Mouse (Mus musculus): ENCODE measurements around the gene Kdm2b. TPM values are rescaled to one million over a fixed set of nuclear protein-coding genes. Genes with fewer than 3 reads are reported as not detected.

Gene Kdm2b
- polyA plus RNA-seq, 1 experiment from 2014 or later: 31.7 TPM

DNA sequence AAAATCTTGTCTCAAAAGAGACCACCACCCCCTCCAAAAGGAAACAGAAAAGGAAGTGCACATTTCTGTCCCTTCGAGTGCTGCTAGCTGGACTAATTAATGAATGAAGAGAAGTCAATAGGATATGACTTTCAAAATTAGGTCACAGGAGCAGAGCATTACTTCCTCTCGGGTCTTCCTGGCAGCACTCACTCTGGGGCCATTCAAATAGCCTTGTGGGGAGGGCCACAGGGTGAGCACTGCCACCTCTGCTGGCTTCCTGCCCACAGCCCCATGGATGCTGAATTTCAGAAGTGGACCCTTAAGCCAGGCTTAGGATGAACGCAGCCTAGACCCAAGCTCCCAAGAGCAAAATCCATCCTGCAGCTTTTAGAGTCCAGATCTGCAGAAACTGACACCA is 33.6 kb downstream of the Kdm2b start:
- Histone ChIP-seq H3K27me3 (replicated peaks; ENCODE audit: control insufficient read depth, insufficient read depth, low read length) (peaks cover 35% of the 10 kb centered on the region), H3K9me3 (ENCODE audit: control insufficient read depth, low read length) (no peaks in the 10 kb centered on the region), H3K4me2 (ENCODE audit: low read length) (no peak overlapping the region), H3K9ac (ENCODE audit: low read length) (no peak overlapping the region), H3K4me1 (replicated peaks; ENCODE audit: control insufficient read depth, insufficient read depth, low read length) (peaks cover 13% of the 10 kb centered on the region), H3K27ac (ENCODE audit: low read depth) (no peak overlapping the region), H3K4me3 (ENCODE audit: low read depth, low read length) (no peak overlapping the region), H3K36me3 (ENCODE audit: control insufficient read depth, insufficient read depth, low read length) (no peaks in the 10 kb centered on the region)
- DNase-seq (ENCODE audit: low spot score): no peak
- 68% methylated on average over 3 of the region's 3 CpGs for WGBS
- no peak for ATAC-seq (replicated peaks; ENCODE audit: low FRiP score, low TSS enrichment, low read depth)

DNA sequence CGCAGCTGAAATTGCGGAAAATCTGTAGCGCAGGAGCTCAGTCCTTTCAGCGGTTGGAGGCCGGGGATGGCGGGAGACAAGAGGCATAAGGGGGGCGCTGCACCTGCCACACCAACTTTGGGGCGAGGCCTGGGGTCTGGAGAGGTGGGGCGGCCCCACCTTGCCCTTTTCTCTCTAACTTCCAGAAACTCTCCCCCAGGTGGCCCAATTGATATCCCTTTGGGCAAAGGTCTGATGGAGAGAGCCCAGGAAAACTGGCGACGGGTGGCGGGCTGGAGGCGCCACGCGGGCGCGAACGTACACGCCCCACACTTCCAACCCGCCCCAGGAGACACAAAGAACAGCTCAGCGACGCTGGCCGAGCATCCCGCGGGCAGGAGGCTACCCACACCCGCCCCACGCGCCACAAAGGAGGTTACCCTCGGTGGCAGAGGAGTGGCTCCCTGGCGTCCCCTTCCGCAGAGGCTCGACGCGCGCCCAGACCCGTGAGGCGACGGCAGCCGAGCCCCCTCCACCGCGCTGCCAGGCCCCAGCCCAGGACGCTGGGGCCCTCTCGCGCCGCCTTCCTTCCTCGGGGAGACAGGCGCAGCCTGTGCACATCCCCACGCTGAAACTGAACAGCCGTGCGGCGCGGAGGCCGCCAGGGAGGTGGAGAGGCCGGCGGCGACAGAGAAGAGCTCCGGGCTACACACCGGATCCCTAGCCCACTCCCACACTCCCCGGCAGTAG is 37.5 kb downstream of the Kdm2b start:
- peaks cover 44% of the 10 kb centered on the region for H3K27me3 ChIP-seq (replicated peaks; ENCODE audit: control insufficient read depth, insufficient read depth, low read length)
- H3K4me2 ChIP-seq (ENCODE audit: low read length): peak overlapping the region; percentile 84
- H3K4me3 ChIP-seq (ENCODE audit: low read depth, low read length): peak overlapping the region; percentile 38
- H3K36me3 ChIP-seq (ENCODE audit: control insufficient read depth, insufficient read depth, low read length): no peaks in the 10 kb centered on the region
- DNase-seq (ENCODE audit: low spot score) (no peak), ATAC-seq (replicated peaks; ENCODE audit: low FRiP score, low TSS enrichment, low read depth) (peak; percentile 30; the same call in 1 of the 2 replicates)
- H3K4me1 ChIP-seq (replicated peaks; ENCODE audit: control insufficient read depth, insufficient read depth, low read length): peaks cover 18% of the 10 kb centered on the region
- 6% methylated on average over 54 of the region's 59 CpGs for WGBS
- peak overlapping the region; percentile 39 for H3K9ac ChIP-seq (ENCODE audit: low read length)
- H3K27ac ChIP-seq (ENCODE audit: low read depth): no peak overlapping the region
- no peaks in the 10 kb centered on the region for H3K9me3 ChIP-seq (ENCODE audit: control insufficient read depth, low read length)

DNA sequence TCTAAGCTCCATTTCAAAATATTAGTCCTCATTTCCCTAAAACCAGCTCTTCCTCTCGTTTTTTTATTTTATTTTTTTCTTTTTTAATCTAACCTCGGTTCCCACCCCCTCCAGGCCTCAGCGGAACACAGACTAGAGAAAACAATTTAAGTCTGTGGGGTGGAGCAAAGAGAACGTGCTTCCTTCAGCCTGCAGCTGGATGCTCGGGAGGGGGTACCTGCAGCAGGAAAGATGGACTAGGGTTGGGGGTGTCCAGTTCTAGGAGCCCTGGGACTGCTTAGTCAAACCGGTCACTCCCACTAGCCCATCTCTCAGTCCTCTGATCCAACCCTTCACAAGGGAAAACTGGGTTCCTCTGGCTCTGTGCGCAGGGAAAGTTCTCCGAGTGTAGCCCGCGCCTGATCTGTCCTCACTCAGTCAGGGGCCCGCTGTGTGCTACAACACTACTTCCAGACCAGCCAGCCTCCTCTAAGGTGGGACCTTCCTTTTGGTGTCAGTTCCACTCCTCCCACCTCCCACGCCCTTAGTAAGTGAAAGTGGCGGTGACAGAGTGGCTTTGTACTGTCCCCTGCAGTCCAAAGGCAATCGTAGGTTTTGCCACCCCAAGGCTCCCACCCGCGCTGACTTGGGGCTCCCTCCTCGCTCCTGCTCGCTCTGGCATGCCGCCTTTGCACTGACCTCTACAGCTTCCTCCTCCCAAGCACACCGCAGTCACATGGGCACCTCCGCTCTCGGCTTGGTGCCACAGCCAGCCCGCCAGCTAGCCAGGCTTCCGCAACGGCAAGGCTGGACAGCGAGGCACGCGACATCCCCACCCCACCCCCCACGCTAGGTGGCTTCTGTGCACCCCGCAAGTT is 38.3 kb downstream of the Kdm2b start:
- Histone ChIP-seq H3K9ac (ENCODE audit: low read length) (peak overlapping the region; percentile 29; the same call in 1 of the 2 replicates), H3K36me3 (ENCODE audit: control insufficient read depth, insufficient read depth, low read length) (no peaks in the 10 kb centered on the region), H3K4me1 (replicated peaks; ENCODE audit: control insufficient read depth, insufficient read depth, low read length) (peaks cover 18% of the 10 kb centered on the region), H3K4me3 (ENCODE audit: low read depth, low read length) (peak overlapping the region; percentile 38), H3K27me3 (replicated peaks; ENCODE audit: control insufficient read depth, insufficient read depth, low read length) (peaks cover 44% of the 10 kb centered on the region), H3K4me2 (ENCODE audit: low read length) (peak overlapping the region; percentile 84), H3K9me3 (ENCODE audit: control insufficient read depth, low read length) (no peaks in the 10 kb centered on the region), H3K27ac (ENCODE audit: low read depth) (no peak overlapping the region)
- WGBS: 8% methylated on average over 30 of the region's 30 CpGs
- peak; percentile 72 for DNase-seq (ENCODE audit: low spot score)
- ATAC-seq (replicated peaks; ENCODE audit: low FRiP score, low TSS enrichment, low read depth): peak; percentile 39; the same call in 1 of the 2 replicates

DNA sequence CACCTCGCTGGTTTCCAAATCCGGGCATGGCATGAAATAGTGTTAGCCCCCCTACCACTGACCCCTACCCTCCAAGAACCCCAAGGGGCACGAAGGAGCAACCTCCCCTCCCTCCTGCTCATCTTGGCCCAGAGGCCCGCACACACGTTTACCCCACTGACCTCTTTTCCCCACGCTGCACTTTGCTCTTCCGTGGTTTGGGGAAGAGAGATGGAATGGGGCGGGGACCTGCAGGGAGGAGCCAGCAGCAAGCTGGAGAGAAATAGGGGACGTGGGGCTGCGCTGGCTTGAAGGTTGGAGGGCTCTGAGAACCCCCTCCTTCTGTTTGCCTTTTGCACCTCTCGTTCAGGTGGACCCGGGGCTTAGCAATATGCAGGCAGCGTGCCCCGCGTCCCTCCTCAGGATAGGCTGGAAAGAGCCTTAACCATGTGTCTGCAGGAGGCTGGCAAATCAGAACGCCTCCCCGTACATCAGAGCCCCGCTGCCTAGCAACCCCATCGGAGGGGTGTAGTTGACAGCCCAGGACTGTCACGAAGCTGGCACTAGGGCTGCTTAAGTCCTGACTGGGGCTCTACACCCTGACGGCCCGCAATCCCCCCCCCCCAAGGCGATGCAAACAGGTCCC is 39.2 kb downstream of the Kdm2b start:
- Histone ChIP-seq H3K4me3 (ENCODE audit: low read depth, low read length) (peak overlapping the region; percentile 38; the same call in 1 of the 2 replicates), H3K4me1 (replicated peaks; ENCODE audit: control insufficient read depth, insufficient read depth, low read length) (peaks cover 18% of the 10 kb centered on the region), H3K27ac (ENCODE audit: low read depth) (no peak overlapping the region), H3K9me3 (ENCODE audit: control insufficient read depth, low read length) (no peaks in the 10 kb centered on the region), H3K9ac (ENCODE audit: low read length) (no peak overlapping the region), H3K27me3 (replicated peaks; ENCODE audit: control insufficient read depth, insufficient read depth, low read length) (peaks cover 44% of the 10 kb centered on the region), H3K36me3 (ENCODE audit: control insufficient read depth, insufficient read depth, low read length) (no peaks in the 10 kb centered on the region), H3K4me2 (ENCODE audit: low read length) (peak overlapping the region; percentile 84)
- peak; percentile 52; the same call in 1 of the 2 replicates for ATAC-seq (replicated peaks; ENCODE audit: low FRiP score, low TSS enrichment, low read depth)
- no peak for DNase-seq (ENCODE audit: low spot score)
- 23% methylated on average over 23 of the region's 23 CpGs for WGBS

DNA sequence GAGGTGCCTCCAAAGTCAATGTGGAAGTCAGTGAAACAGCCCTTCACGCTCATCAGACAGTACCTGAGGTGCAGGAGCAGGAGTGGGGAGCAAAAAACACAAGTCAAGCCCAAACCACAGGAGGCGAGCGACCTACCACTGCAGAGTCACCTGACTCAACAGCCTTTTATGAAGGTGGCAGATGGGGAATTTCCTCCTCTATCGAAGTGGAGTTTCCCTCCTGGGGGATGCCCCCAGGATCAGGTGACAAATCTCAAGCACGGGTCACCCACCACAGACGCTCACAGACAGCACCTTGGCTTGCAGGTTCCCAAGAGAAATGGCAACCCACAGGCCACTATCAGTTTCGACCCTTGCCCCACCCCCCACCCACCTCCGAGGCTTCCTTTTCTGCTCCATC is 40.5 kb downstream of the Kdm2b start:
- Histone ChIP-seq H3K27ac (ENCODE audit: low read depth) (no peak overlapping the region), H3K9ac (ENCODE audit: low read length) (no peak overlapping the region), H3K27me3 (replicated peaks; ENCODE audit: control insufficient read depth, insufficient read depth, low read length) (peaks cover 39% of the 10 kb centered on the region), H3K4me1 (replicated peaks; ENCODE audit: control insufficient read depth, insufficient read depth, low read length) (peaks cover 18% of the 10 kb centered on the region), H3K4me3 (ENCODE audit: low read depth, low read length) (no peak overlapping the region), H3K4me2 (ENCODE audit: low read length) (no peak overlapping the region), H3K9me3 (ENCODE audit: control insufficient read depth, low read length) (no peaks in the 10 kb centered on the region), H3K36me3 (ENCODE audit: control insufficient read depth, insufficient read depth, low read length) (no peaks in the 10 kb centered on the region)
- DNase-seq (ENCODE audit: low spot score) (no peak), ATAC-seq (replicated peaks; ENCODE audit: low FRiP score, low TSS enrichment, low read depth) (no peak)
- 80% methylated on average over 8 of the region's 8 CpGs for WGBS

DNA sequence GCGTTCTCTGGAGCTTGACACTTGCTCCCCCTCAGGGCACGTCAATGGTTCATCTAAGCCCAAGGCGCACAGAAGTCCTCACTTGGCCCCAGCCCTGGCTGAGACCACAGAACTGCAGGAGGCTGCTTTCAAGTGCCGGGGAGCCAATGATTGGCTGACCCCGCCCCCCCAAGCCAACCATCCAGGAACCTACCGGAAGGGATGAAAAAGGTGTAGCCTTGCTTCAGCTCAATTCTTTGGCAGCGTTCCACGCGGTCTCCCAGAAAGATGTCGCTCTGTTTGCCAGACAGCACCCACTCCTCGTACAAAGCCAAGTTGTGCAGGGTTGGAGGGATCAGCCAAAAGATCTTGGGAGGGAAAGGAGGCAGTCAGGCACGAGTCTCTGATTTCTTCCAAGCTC is 42.1 kb downstream of the Kdm2b start:
- Histone ChIP-seq H3K36me3 (ENCODE audit: control insufficient read depth, insufficient read depth, low read length) (no peaks in the 10 kb centered on the region), H3K4me2 (ENCODE audit: low read length) (no peak overlapping the region), H3K9me3 (ENCODE audit: control insufficient read depth, low read length) (no peaks in the 10 kb centered on the region), H3K9ac (ENCODE audit: low read length) (no peak overlapping the region), H3K4me1 (replicated peaks; ENCODE audit: control insufficient read depth, insufficient read depth, low read length) (peaks cover 18% of the 10 kb centered on the region), H3K4me3 (ENCODE audit: low read depth, low read length) (no peak overlapping the region), H3K27me3 (replicated peaks; ENCODE audit: control insufficient read depth, insufficient read depth, low read length) (peaks cover 24% of the 10 kb centered on the region), H3K27ac (ENCODE audit: low read depth) (no peak overlapping the region)
- WGBS: 82% methylated on average over 12 of the region's 12 CpGs
- ATAC-seq (replicated peaks; ENCODE audit: low FRiP score, low TSS enrichment, low read depth): no peak
- no peak for DNase-seq (ENCODE audit: low spot score)

DNA sequence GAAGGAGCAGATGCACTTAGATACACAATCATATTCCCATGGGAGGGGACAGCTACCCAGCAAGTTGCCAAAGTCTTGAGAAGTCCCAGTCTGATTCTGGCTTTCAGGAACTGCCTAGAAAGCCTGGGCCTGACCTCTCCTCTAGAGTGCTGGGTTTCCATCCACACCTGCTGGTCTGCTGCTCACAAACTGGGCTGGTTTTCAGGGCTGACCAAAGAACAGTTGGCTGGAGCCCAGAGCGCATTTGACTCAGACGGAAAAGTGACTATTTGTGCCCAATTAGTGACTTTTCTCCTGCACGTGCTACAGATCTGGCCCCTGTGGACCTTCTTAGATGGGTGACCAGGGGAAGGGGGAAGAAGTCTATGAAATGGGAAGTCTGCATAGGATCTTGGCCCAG is 50.9 kb downstream of the Kdm2b start:
- Histone ChIP-seq H3K36me3 (ENCODE audit: control insufficient read depth, insufficient read depth, low read length) (0 out of 2 replicates have a peak, but pooled peaks cover 4% of the 10 kb centered on the region), H3K27me3 (replicated peaks; ENCODE audit: control insufficient read depth, insufficient read depth, low read length) (no peaks in the 10 kb centered on the region), H3K27ac (ENCODE audit: low read depth) (no peak overlapping the region), H3K4me2 (ENCODE audit: low read length) (no peak overlapping the region), H3K4me1 (replicated peaks; ENCODE audit: control insufficient read depth, insufficient read depth, low read length) (no peaks in the 10 kb centered on the region), H3K9me3 (ENCODE audit: control insufficient read depth, low read length) (no peaks in the 10 kb centered on the region), H3K9ac (ENCODE audit: low read length) (no peak overlapping the region), H3K4me3 (ENCODE audit: low read depth, low read length) (no peak overlapping the region)
- ATAC-seq (replicated peaks; ENCODE audit: low FRiP score, low TSS enrichment, low read depth) (no peak), DNase-seq (ENCODE audit: low spot score) (no peak)
- WGBS: 77% methylated on average over 3 of the region's 3 CpGs

DNA sequence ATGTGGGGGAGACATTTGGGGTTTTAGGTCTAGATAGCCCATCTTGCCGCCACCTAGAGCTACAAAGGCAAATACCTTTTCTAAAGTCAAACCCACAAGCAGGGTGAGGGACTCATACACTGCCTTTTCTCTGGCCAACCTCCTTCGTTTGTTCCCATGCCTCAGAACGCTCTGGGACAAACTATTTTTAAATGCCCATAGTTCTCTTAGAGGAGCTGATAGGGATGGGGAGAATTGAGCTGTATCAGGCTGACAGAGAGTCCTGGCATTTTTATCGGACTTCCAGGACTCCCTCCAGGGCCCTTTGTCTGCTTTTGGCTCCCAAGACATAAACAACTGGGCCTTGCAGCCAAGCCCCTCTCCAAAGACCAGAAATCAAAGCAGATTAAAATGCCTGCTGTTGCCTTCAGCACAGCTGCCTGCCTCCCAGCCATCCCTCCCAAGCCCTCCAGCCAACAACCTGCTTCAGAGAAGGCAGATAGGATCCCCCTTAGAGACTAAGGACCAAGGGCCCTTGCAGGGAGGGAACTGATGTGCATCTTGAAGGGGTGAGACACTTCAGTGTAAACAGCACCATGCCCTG is 51.6 kb downstream of the Kdm2b start:
- H3K9me3 ChIP-seq (ENCODE audit: control insufficient read depth, low read length): no peaks in the 10 kb centered on the region
- H3K36me3 ChIP-seq (ENCODE audit: control insufficient read depth, insufficient read depth, low read length): 0 out of 2 replicates have a peak, but pooled peaks cover 4% of the 10 kb centered on the region
- H3K4me1 ChIP-seq (replicated peaks; ENCODE audit: control insufficient read depth, insufficient read depth, low read length): no peaks in the 10 kb centered on the region
- H3K9ac ChIP-seq (ENCODE audit: low read length): no peak overlapping the region
- no peak overlapping the region for H3K4me2 ChIP-seq (ENCODE audit: low read length)
- no peak overlapping the region for H3K27ac ChIP-seq (ENCODE audit: low read depth)
- ATAC-seq (replicated peaks; ENCODE audit: low FRiP score, low TSS enrichment, low read depth) (no peak), DNase-seq (ENCODE audit: low spot score) (no peak)
- no peak overlapping the region for H3K4me3 ChIP-seq (ENCODE audit: low read depth, low read length)
- H3K27me3 ChIP-seq (replicated peaks; ENCODE audit: control insufficient read depth, insufficient read depth, low read length): no peaks in the 10 kb centered on the region
- 71% methylated on average over 4 of the region's 4 CpGs for WGBS

Data from intestine, embryonic 14.5 days (tissue).